Mouse (Mus musculus) forebrain, embryonic 13.5 days (tissue): ENCODE measurements around the gene Echdc2. TPM values are rescaled to one million over a fixed set of nuclear protein-coding genes. Genes with fewer than 3 reads are reported as not detected.
"Not testable (repeated sequence)": the region's sequence is repeated elsewhere in the genome, so short reads cannot be mapped to it uniquely, and the experiment has no call there.

Experiments
- ATAC-seq: fragments of 200-750 bp; cut with Nextera tagmentation; 2 replicates; pipeline ENCODE4 v1.8.0; 2017
- H3K27ac ChIP-seq: fragments of 300-500 bp; sonication (generic); 2 replicates; pipeline ENCODE4 v1.5.1; 2015; ENCODE audit warnings: inconsistent platforms, mild to moderate bottlenecking, moderate library complexity
- H3K27me3 ChIP-seq: fragments of 300-500 bp; sonication (generic); 2 replicates; pipeline ENCODE4 v1.6.1; 2015; ENCODE audit warnings: mild to moderate bottlenecking, inconsistent platforms
- H3K36me3 ChIP-seq: fragments of 300-500 bp; sonication (generic); 2 replicates; pipeline ENCODE4 v1.6.1; 2015; ENCODE audit warnings: mild to moderate bottlenecking, inconsistent platforms; ENCODE audit not compliant: poor library complexity, severe bottlenecking
- H3K4me1 ChIP-seq: fragments of 300-500 bp; sonication (generic); 2 replicates; pipeline ENCODE4 v1.6.1; 2015; ENCODE audit warnings: inconsistent platforms
- H3K4me2 ChIP-seq: fragments of 300-500 bp; sonication (generic); 2 replicates; pipeline ENCODE4 v1.6.1; 2015; ENCODE audit warnings: inconsistent platforms, mild to moderate bottlenecking, moderate library complexity
- H3K4me3 ChIP-seq: fragments of 300-500 bp; sonication (generic); 2 replicates; pipeline ENCODE4 v1.5.1; 2015; ENCODE audit warnings: mild to moderate bottlenecking, inconsistent platforms
- H3K9ac ChIP-seq: fragments of 300-500 bp; sonication (generic); 2 replicates; pipeline ENCODE4 v1.6.1; 2015; ENCODE audit warnings: mild to moderate bottlenecking, inconsistent platforms
- H3K9me3 ChIP-seq: fragments of 300-500 bp; sonication (generic); replicated peaks from 2 replicates; pipeline ENCODE4 v1.6.1; 2016; ENCODE audit warnings: inconsistent platforms
- WGBS: fragments of 180-500 bp; shearing (Covaris S2); methylation state at CpG from one replicate; pipeline ENCODE4 v1.1.7; 2015; 5-methylcytosine and 5-hydroxymethylcytosine counted together
- polyA plus RNA-seq: library from polyadenylated mRNA; unstranded; fragments of >200 nt; fragmentation: Nextera tagmentation; extraction: Ambion mirVana; gene quantifications from 2 replicates; pipeline ENCODE4 v1.2.1, GENCODE M21; 2015

Echdc2 gene
- polyA plus RNA-seq: 11.8 and 12.8 TPM in 2 replicates

DNA sequence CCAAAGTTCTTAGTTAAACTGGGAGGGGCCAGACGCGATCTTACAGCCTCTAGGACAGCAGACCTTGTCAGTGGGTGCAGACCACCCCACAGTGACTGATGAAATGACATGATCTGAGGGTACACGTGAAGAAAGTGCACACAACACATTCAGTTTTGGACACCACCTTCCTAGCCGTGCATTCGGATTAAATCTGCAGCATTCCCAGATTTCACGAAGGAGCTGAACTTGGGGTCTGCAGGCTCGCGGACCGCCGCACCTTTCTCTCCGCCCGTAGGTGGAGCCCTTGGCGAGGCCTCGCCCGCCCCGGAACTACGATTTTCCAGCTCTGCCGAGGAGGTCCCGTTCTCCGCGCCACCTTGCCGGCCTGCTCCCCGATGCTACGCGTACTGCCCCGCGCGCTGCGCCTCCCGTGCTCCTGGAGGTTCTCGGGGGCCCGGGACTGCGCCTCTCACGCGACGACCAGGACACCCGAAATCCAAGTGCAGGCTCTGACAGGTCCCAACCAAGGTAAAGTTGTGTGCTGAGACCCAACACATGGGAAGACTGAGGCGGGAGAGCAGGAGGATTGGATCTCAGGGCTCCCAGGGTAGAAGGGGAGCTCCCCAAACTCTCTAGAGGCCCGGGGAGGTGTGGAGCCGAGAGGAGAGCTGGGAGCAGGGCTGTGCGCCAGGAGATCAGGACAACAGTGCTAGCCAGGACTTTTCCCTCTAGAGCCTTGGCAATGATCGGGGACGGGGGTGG lies at the start of gene Echdc2:
Echdc2 (plus strand) TSS at position 286 of the 744 bp plus-strand sequence.
- H3K9ac ChIP-seq: peak within 1 kb of the TSS; percentile 73
- H3K4me2 ChIP-seq: peak within 1 kb of the TSS; percentile 93
- WGBS: under 1% methylated on average over 43 of the region's 43 CpGs
- H3K27me3 ChIP-seq: peaks cover 7% of the 10 kb centered on the region; the same call in 1 of the 2 replicates
- H3K36me3 ChIP-seq: no peaks in the 10 kb centered on the region
- H3K4me1 ChIP-seq: peaks cover 9% of the 10 kb centered on the region; the same call in 1 of the 2 replicates
- no peaks in the 10 kb centered on the region for H3K9me3 ChIP-seq
- H3K27ac ChIP-seq: no peak within 1 kb of the TSS; the same call in 1 of the 2 replicates
- ATAC-seq: peak; percentile 43; the same call in 1 of the 2 replicates
- H3K4me3 ChIP-seq: peak within 1 kb of the TSS; percentile 64

DNA sequence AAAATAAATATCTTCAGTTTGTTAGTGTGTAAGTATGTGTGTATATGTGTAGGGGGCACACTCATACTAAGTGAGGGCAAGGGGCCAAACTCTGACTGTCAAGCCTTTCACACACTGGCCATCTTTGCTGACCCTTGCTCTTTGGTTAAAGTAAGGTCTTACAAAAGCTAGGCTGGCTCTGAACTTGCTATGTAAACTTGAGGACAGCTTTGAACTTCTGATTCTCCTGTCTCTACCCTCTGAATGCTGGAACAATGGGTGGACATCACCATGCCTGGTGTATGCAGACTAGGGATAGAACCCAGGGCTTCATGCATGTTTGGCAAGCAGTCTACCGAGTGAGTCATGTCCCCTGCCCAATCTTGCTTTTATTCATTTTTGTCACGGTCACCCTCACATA lies 48.8 kb upstream of the Echdc2 start:
- Histone ChIP-seq H3K4me3 (no peak overlapping the region), H3K4me1 (no peaks in the 10 kb centered on the region), H3K9ac (no peak overlapping the region), H3K9me3 (no peaks in the 10 kb centered on the region), H3K27me3 (no peaks in the 10 kb centered on the region), H3K4me2 (no peak overlapping the region), H3K27ac (no peak overlapping the region), H3K36me3 (no peaks in the 10 kb centered on the region)
- ATAC-seq: no peak
- 90% methylated on average over 2 of the region's 2 CpGs for WGBS

DNA sequence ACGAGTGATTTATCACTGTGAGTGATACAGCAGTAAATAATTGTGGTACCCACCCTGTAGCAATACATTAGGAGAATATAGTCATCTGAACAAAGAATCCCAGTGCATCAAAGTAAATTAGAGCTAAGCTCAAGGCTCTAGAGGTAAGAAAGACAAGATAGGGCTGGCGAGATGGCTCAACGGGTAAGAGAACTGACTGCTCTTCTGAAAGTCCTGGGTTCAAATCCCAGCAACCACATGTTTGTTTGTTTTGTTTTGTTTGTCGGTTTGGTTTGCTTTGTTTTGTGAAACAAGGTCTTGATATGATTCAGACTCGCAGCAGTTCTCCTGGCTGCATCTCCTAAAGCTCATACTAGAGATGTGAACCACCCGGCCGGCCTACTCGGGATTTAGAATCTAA lies 47.7 kb upstream of the Echdc2 start:
- no peaks in the 10 kb centered on the region for H3K4me1 ChIP-seq

DNA sequence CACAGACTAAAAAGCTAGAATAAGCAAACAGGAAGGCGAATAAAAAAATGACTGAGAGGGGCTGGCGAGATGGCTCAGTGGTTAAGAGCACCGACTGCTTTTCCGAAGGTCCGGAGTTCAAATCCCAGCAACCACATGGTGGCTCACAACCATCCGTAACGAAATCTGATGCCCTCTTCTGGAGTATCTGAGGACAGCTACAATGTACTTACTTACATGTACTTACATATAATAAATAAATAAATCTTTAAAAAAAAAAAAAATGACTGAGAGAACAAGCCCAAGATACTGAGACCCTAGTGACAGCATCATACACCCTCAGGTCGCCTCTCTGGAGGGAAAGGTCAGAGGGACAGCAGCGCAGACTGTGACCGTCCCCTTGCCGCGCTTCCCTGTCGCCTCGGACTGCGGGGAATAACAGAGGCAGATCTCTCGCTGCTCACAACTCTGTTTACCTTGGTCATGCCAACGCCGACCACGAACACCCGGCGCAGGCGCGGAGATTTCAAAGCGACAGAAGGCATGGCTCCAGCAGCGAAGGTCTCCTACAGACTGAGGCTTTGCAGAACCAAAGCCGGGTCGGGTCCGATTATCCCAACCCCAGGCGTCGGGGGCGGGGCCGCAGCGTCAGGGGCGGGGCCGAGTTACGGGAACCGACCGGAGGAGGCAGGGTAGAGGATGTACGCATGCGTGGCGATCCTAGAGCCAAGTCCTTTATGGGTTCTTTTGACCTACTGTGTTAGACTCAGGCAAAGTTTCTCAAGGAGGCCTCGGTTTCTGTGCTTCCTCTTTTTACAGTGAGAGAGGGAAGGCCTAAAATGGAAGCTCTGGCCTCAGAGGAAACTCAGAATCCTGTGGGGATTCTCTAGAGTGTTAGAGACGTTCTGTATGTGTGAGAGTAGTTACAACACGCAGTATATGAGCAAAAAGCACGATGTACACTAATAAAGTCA lies 47.0 kb upstream of the Echdc2 start:
- Histone ChIP-seq H3K9ac (peak overlapping the region; percentile 68), H3K36me3 (no peaks in the 10 kb centered on the region), H3K4me2 (peak overlapping the region; percentile 62), H3K9me3 (no peaks in the 10 kb centered on the region), H3K4me3 (peak overlapping the region; percentile 59), H3K4me1 (no peaks in the 10 kb centered on the region), H3K27ac (peak overlapping the region; percentile 55), H3K27me3 (no peaks in the 10 kb centered on the region)
- WGBS: 13% methylated on average over 45 of the region's 45 CpGs
- ATAC-seq: peak; percentile 95

More for the DNA sequence above, 47.7 kb upstream of the Echdc2 start:
- Histone ChIP-seq H3K27ac (no peak overlapping the region), H3K9me3 (no peaks in the 10 kb centered on the region), H3K9ac (no peak overlapping the region), H3K4me3 (no peak overlapping the region), H3K36me3 (no peaks in the 10 kb centered on the region), H3K27me3 (no peaks in the 10 kb centered on the region), H3K4me2 (no peak overlapping the region)
- 93% methylated on average over 8 of the region's 8 CpGs for WGBS
- no peak for ATAC-seq

DNA sequence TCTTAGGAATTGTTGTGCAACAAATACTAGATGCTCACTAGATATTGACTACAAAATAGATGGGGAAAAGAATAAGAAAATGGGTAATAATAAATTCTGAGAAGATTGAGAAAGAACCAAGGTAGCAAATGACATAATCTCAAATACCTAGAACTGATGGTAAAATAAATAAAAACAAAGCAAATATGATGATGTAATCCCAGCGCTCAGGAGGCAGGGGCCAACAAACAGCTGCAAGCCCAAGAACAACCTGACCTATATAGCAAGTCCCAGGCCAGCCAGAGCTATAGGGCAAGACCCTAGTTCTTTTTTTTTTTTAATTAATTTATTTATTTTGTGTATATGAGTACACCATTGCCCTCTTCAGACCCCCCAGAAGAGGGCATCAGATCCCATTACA lies 41.1 kb upstream of the Echdc2 start:
- H3K27ac ChIP-seq: no peak overlapping the region
- no peak overlapping the region for H3K4me3 ChIP-seq
- no peaks in the 10 kb centered on the region for H3K4me1 ChIP-seq
- H3K9me3 ChIP-seq: no peaks in the 10 kb centered on the region
- no peak overlapping the region for H3K4me2 ChIP-seq
- no peaks in the 10 kb centered on the region for H3K36me3 ChIP-seq
- no peak overlapping the region for H3K9ac ChIP-seq
- H3K27me3 ChIP-seq: no peaks in the 10 kb centered on the region
- no peak for ATAC-seq
- WGBS: 80% methylated on average over 1 of the region's 1 CpGs

DNA sequence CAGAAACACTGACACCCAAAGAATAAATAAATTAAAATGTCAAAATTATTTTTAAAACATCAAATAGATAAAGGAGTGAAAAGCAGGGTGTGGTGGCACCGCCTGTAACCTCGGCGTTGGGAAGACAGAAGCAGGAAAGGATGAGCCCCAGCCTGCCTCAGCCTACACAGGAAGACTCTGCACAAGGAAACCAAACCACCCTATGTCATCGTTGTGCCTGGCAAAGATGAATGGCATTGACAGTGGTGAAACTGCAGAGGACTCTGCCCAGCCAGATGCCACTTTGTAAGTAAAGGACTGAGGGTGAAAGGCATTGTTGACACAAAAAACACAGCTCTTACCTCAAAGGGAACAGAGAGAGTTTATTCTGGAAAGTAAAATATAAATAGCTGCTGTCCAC lies 39.0 kb upstream of the Echdc2 start:
- Histone ChIP-seq H3K4me3 (no peak overlapping the region), H3K27me3 (no peaks in the 10 kb centered on the region), H3K4me2 (no peak overlapping the region), H3K9me3 (no peaks in the 10 kb centered on the region), H3K4me1 (no peaks in the 10 kb centered on the region), H3K27ac (no peak overlapping the region), H3K9ac (no peak overlapping the region), H3K36me3 (no peaks in the 10 kb centered on the region)
- ATAC-seq: no peak
- 93% methylated on average over 4 of the region's 4 CpGs for WGBS

DNA sequence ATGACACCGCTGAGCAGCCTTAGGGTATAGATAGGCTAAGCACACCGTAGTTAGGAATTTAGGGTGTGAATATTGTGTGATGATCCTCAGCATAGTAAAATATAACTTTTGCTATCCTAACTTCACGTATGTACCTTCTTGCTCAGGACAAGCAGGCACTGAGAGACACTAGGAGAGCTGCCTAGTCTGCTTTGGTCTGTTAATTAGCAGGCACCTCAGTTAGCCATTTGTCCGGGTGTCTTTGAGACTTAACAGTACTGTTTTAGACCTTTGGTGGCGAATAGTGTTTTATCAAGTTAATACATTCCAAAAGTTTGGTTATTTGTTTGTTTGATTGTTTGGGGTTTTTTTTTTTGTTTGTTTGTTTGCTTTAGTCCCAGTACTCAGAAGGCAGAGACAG lies 37.7 kb upstream of the Echdc2 start:
- H3K9me3 ChIP-seq: no peaks in the 10 kb centered on the region
- H3K36me3 ChIP-seq: no peaks in the 10 kb centered on the region
- no peak overlapping the region for H3K9ac ChIP-seq
- H3K27ac ChIP-seq: no peak overlapping the region
- ATAC-seq: no peak
- WGBS: 92% methylated on average over 5 of the region's 5 CpGs
- no peak overlapping the region for H3K4me2 ChIP-seq
- H3K4me1 ChIP-seq: no peaks in the 10 kb centered on the region
- no peak overlapping the region for H3K4me3 ChIP-seq
- H3K27me3 ChIP-seq: no peaks in the 10 kb centered on the region

DNA sequence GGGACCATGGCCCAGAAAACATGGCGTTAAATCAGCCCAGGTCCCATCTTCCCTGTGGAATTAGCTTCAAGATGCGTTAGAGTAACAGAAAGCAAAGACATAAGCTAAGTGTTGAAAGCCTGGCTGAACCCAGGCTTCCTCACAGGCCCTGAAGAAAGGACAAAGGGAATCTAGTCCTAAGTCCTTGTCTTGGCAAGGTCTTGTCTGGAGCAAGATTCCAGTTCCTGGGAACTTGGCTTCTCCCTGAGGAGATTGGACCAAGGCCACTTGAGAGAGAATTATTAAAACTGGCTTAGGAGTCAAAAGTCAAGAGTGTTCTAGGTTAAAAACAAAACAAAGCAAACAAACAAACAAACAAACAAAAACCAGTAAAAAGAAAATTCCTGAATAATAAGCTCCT lies 36.9 kb upstream of the Echdc2 start:
- Histone ChIP-seq H3K9me3 (no peaks in the 10 kb centered on the region), H3K4me2 (no peak overlapping the region), H3K36me3 (no peaks in the 10 kb centered on the region), H3K27ac (no peak overlapping the region), H3K4me3 (no peak overlapping the region), H3K4me1 (no peaks in the 10 kb centered on the region), H3K9ac (no peak overlapping the region), H3K27me3 (no peaks in the 10 kb centered on the region)
- ATAC-seq: no peak
- WGBS: 93% methylated on average over 2 of the region's 2 CpGs

DNA sequence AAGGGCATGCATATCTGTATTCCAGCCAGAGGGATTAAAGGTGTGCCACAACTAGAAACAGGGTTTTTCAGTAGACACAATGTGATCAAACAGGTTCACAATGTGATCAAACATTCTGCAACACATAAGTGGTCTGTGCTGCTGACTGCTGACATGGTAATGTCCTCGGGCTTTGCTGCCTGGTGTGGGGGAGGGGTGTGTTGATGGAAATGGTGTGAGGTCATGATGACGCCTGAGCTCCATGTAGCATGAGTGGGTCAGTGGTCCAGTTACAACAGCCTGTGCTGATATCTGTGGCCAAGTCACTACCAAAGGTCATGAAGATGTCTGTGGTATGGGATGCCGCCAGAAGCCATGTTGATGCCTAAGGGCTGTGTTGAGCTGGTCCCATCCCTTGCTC lies 34.8 kb upstream of the Echdc2 start:
- no peak for ATAC-seq
- no peak overlapping the region for H3K27ac ChIP-seq
- 93% methylated on average over 3 of the region's 3 CpGs for WGBS

DNA sequence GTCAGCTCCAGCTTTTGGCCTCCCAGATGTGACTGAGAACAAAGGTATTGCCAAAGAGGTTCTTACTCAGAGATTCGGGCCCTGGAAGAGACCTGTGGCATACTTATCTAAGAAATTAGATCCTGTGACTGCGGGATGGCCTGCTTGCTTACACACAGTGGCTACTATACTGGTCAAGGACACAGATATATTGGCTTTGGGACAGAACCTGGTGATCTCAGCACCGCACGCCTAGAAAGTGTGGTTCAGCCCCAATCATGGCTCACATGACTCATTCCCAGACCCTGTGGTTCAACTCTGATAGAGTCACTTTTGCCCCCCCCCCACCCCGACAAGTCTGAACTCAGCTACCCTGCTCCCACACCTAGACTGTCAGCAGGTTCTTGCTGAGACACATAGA lies 28.3 kb upstream of the Echdc2 start:
- no peaks in the 10 kb centered on the region for H3K4me1 ChIP-seq
- H3K9ac ChIP-seq: no peak overlapping the region
- H3K9me3 ChIP-seq: no peaks in the 10 kb centered on the region
- ATAC-seq: no peak
- no peak overlapping the region for H3K27ac ChIP-seq
- no peak overlapping the region for H3K4me3 ChIP-seq
- no peak overlapping the region for H3K4me2 ChIP-seq
- 85% methylated on average over 5 of the region's 5 CpGs for WGBS
- H3K36me3 ChIP-seq: no peaks in the 10 kb centered on the region
- no peaks in the 10 kb centered on the region for H3K27me3 ChIP-seq

More for the DNA sequence above, 34.8 kb upstream of the Echdc2 start:
- Histone ChIP-seq H3K9me3 (no peaks in the 10 kb centered on the region), H3K9ac (no peak overlapping the region), H3K36me3 (no peaks in the 10 kb centered on the region), H3K4me3 (no peak overlapping the region), H3K4me2 (no peak overlapping the region), H3K27me3 (no peaks in the 10 kb centered on the region), H3K4me1 (no peaks in the 10 kb centered on the region)

DNA sequence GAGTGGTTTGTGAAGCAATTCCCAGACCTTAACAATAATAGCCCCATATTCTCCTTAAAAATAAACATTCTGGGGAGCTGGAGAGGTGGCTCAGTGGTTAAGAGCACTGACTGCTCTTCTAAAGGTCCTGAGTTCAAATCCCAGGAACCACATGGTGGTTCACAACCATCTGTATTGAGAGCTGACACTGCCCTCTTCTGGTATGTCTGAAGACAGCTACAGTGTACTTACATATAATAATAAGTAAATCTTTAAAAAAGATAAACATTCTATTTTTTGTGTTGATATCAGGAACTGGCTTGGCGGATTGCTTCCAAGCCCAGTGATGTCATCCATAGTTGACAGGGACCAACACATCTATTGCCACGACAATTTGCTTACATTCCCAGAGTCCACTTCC lies 22.1 kb upstream of the Echdc2 start:
- H3K36me3 ChIP-seq, H3K4me3 ChIP-seq, H3K27ac ChIP-seq, ATAC-seq, H3K4me1 ChIP-seq, H3K27me3 ChIP-seq, H3K9ac ChIP-seq, H3K4me2 ChIP-seq, H3K9me3 ChIP-seq: not testable (repeated sequence)
- 91% methylated on average over 2 of the region's 2 CpGs for WGBS

DNA sequence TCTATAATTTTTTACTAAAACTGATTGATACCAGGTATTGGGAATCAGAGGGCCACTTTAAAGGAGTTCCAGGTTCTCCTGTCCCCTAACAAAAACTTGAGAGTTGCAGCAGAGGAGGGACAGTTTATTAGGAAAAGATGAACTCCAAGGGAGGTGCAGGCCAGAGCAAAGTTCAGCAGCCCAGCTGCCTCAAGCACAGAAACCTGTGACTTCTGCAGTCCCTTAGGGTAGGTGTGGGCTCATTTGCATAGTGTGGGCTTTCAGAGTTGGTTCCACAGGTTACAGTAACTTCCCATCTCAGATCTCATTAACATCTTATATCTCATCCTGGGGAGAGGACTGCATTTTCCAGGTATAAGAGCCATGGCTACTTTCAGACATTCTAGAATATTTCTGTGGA lies 21.5 kb upstream of the Echdc2 start:
- Histone ChIP-seq H3K36me3 (no peaks in the 10 kb centered on the region), H3K4me2 (no peak overlapping the region), H3K9me3 (no peaks in the 10 kb centered on the region), H3K27ac (no peak overlapping the region), H3K4me1 (no peaks in the 10 kb centered on the region), H3K27me3 (no peaks in the 10 kb centered on the region), H3K4me3 (no peak overlapping the region), H3K9ac (no peak overlapping the region)
- no peak for ATAC-seq
